Mouse (Mus musculus) right cerebral cortex, adult 18-20 months (tissue): Measurements from ENCODE around the gene Clcc1.
A peak's percentile ranks its signal among the peaks of the same experiment; 100 is the strongest.

ENCODE experiments used
- DNase-seq: peaks from one replicate; pipeline ENCODE4 v3.0.0; 2022; ENCODE audit warnings: mixed read lengths

Gene Clcc1

DNA sequence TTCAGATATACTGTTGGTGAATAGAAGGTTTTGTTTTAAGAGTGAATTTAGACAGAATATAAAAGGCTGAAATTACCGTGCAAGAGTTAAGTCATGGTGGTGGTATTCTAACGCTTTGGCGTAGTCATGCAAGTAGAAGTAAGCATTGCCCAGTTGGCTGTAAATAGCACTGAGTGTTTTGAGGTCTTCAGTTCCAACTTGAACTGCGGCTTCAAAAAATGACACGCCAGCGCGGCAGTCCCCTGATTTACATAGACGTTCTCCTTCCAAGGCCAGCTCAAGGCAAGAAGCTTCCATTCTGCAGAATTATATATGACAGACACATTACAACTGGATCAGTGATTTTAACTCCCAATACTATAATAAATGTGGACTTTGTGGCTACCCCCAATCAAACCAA is 49.1 kb downstream of the Clcc1 start:
- DNase-seq: no peak

DNA sequence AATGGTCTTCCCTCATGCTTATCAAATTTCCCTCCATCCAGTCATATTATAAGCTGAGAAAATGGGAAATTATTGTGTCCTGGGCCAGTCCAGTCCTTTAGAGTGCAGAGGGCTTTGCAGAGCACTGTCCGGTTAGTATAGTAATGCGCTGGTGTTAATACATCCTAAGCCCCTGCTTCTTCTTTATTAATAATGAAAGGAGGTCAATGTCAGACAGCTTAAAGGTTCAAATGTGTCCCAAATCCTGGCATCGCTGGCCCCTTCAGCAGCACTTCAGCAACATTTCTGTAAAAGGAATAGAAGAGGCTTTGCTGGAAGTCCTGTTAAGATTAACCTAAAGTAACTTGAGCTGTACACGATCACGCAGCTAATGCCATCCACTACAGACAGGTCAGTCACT is 57.6 kb downstream of the Clcc1 start:
- no peak for DNase-seq

DNA sequence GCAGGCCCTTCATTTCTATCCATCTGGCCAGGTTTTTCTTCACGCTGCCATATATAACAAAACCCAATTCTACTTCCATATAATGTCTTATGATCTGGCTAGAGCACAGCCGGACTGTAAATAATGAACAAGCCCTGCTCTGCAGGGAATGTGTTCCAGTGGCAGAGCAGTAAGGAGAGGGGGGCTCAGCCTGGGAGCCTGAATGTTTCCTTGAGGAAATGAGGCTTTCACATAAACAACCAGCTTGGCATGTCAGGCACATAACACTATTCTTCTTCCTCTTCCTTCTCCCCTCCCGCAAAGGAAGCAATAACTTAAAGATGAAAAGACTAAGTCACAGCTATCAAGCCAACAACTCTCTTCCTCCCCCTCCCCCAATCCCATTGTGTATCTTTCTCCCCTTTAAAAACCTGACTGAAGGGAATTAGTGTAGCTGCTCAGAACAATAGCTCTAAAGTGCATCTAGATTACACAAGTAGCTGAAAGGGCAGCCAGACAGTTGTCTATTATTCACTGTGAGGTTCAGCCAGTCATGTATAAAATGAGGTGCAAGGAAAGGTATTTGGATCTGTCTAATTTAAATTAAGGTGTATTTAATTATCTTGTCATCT is 59.5 kb downstream of the Clcc1 start:
- no peak for DNase-seq

DNA sequence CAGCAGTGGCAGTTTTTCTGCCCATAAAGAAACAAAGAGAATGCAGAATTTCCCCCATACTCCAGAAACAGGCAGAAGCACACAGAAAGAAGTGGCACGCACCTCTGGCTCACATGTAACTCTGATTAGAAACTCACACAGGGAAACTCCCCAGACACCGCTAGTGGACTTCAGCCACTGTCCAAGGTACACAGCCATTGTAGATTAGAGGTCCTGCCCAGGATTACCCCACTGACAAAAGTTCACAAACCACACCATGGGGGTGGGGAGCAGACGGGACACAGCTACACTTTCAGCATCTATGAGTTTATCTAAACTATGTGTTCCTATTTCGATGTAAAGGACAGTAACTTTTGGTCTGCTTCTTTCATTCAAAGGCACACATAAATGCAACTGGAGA is 61.1 kb downstream of the Clcc1 start:
- DNase-seq: no peak

- no peak for DNase-seq
Observed at GRCm38 (mm10) chr3:108717896-108718502, 64.3 kb downstream of the Clcc1 start.

GRCm38 (mm10) chr3:108719357-108719756 is 65.6 kb downstream of the Clcc1 start:
- no peak for DNase-seq

- DNase-seq: no peak
Observed at GRCm38 (mm10) chr3:108719761-108720160, 66.0 kb downstream of the Clcc1 start.

DNA sequence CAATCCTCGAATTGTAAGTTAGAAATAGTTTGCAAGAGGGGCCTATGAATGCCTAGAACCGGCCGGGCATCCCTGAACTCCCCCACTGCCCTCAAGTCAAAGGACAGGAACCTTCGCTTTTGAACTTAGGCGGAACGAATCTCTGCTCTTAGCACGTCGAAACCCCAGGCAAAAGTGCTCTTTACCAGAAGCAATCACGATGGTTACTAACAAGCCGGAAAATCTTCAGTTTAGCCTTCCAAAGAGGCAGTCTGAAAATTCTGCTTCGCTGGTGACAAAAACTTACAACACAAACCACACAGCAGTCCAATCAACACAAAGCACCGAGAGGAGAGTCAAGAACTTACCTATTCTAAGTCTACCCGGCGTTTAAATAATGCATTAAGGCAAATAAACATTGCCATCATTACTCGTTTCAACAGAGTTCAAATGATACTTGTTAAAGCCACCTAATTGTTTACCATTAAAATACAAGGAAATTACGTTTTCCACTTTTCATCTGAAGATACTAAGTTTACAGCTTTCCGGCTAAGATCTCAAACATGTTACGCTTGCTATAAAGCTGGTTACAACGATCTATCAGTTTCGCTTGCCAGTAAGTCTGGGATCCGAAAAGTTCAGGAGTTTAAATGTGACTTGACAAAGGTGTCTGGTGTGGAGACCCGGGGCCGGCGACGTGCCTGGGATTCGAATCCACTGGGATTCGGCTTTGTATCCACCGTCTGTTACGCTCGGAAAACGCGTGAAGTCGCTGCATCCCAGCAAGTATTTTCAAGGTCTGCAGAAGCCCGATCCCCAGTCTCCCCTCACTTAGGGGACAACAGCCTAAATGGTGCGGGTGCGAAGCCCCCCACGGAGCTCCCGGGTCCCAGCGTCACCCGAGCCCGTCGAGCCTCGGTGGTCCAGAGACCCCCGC is 67.6 kb downstream of the Clcc1 start:
- peak; percentile 31 for DNase-seq

- DNase-seq: peak; percentile 96
Observed at GRCm38 (mm10) chr3:108722036-108722872, 68.5 kb downstream of the Clcc1 start, which contains the start of gene Gpsm2. TSS of gene Gpsm2 (minus strand) at chr3:108722309.

DNA sequence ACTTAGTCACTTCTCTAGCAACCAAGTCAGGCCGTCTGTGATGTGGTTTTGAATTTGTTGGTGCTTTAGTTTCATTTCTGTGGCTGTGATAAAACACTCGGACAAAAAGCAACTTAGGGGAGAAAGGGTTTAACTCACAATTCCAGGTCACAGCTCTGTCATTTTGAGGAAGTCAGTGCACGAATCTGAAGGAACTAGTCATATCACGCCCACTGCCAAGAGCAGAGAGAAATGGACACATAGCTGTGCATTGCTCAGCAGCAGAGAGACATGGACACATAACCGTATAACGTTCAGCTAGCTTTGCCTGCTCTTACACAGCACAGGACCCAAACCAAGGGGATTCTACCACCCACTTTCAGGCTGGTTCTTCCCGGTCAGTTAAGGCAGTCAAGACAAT is 72.7 kb downstream of the Clcc1 start:
- DNase-seq: no peak

GRCm38 (mm10) chr3:108727344-108727743 is 73.6 kb downstream of the Clcc1 start:
- DNase-seq: no peak

DNA sequence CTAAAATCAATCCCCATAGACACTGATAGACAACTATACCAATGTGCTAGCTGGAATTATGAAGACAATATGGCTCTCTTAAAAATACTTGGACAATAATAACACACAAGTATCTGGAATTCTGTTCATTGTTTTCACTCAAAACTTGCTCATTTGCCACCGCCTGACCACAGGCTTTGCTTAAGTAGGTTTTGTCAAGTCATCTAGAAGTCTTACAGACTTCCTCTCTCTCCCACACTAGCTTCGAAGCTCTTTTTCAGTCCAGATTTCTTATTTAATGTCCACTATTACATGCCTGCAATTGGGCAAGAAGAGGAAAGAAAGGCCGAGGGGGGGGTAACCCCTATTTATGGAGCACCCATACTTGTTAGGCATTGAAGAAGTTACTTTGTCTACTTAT is 74.1 kb downstream of the Clcc1 start:
- DNase-seq: no peak
